Mouse (Mus musculus): ENCODE measurements around the gene Heg1.

DNA sequence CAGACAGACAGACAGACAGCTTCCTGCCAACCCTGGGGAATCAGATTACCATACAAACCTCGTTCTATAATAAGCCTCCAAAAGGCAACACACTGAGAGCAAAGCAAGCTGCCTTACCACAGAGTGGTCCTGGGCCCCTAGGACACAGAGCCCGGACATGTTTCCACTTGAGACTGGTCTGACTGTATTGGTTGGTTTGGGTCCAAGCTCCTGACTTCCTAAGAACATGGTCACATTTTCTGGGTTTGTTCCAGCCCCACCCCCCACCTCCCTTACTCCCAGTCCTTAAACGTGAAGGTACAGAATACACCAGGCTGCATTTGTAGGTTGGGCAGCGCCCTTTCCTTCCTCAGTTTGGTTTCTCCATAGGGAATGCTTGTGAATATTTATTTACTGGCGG lies 57.6 kb downstream of the Heg1 start:
- no peak for TF ChIP-seq CTCF (conservative IDR thresholded peaks at IDR 0.05 in 1 of 2, IDR thresholded peaks at IDR 0.05 in 1 of 2; ENCODE audit: low read depth in 2 of 2, low read length in 2 of 2)
- TF ChIP-seq KAT2A (IDR thresholded peaks at IDR 0.05; ENCODE audit: insufficient replicate concordance, low read length), result no peak
- TF ChIP-seq ZC3H11A (IDR thresholded peaks at IDR 0.05; ENCODE audit: low read depth, low read length), result no peak
- no peak for TF ChIP-seq POLR2A (IDR thresholded peaks at IDR 0.05; ENCODE audit: low read depth, low read length)

Data from CH12.LX (cell line).